Mouse (Mus musculus) small intestine, adult 2 months (tissue): Measurements from ENCODE around the gene Ncapg.

Experiments used
- CTCF ChIP-seq: fragments of 200-500 bp; IDR thresholded peaks from 2 replicates; pipeline ENCODE4 v1.5.1; 2012; ENCODE audit warnings: low read depth, mild to moderate bottlenecking, control low read depth, inconsistent platforms, low read length, moderate library complexity, mixed read lengths; ENCODE audit not compliant: insufficient replicate concordance, insufficient read length; ENCODE audit errors: extremely low read depth
- POLR2A ChIP-seq: fragments of 200-500 bp; IDR thresholded peaks from 2 replicates; pipeline ENCODE4 v1.6.1; 2012; ENCODE audit warnings: low read depth, mild to moderate bottlenecking, control low read depth, inconsistent platforms, low read length, moderate library complexity

DNA sequence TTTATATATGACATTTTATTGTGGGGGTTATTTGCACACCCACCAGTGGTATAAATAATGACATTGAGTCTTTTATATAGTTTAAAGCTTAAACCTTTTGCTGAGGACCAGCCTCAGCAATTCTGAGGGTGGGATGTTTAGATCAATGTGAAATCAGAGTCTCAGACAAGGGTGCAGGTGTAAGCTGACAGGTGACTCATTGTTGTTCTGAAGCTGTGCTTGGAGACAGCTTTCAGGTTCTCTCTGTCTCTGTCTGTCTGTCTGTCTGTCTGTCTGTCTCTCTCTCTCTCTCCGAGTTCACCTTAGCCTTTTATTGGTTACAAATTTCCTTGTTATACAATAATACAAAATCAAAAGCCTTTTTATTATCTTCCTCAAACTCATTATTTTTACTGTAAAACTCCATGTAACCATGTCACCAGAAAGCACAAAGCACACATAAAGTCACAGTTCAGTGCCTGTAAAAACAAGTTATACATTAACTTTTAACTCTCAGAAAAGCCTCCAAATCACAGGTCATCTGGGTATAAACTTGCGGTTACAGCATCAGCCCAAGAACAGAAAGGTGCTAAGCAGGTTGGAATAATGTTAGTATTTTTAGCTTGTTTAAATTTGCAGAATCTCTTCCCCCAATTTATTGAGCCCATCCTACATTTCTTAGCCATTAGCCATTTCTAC, 18.6 kb upstream of the Ncapg start:
- TF ChIP-seq CTCF, result no peak
- no peak for TF ChIP-seq POLR2A
